7 mouse cellular contexts compared by ENCODE assay signal in genomic region chr6:51468891-51469561, GRCm38 (mm10). TPM values are rescaled to one million over a fixed set of nuclear protein-coding genes. Genes with fewer than 3 reads are reported as not detected.
DNase-seq lines count a peak whose midpoint lies in the region; ATAC-seq and TF ChIP-seq lines count a peak whose summit lies in the region.

No protein-coding gene starts in this region.

- peak; percentile 74 for DNase-seq in adrenal gland, postnatal 25 days
- peak; percentile 81 to 90 for DNase-seq in heart, adult 18-20 months
- DNase-seq in kidney, adult 2 months: peak; percentile 85
- peak; percentile 89 for DNase-seq in limb, embryonic 11.5 days (ENCODE audit: low spot score)
- peak; percentile 79 for DNase-seq in spleen, adult 12 weeks (ENCODE audit: low spot score)

- H3K9me3 ChIP-seq in embryonic facial prominence, embryonic 12.5 days: no peaks in the 10 kb centered on the region
- H3K9me3 ChIP-seq in limb, embryonic 11.5 days (ENCODE audit: control insufficient read depth, low read length): no peaks in the 10 kb centered on the region
- no peaks in the 10 kb centered on the region for H3K9me3 ChIP-seq in midbrain, embryonic 13.5 days

- H3K4me1 ChIP-seq in embryonic facial prominence, embryonic 12.5 days: peaks cover 31% of the 10 kb centered on the region
- peaks cover 2% of the 10 kb centered on the region; the same call in 1 of the 2 replicates for H3K4me1 ChIP-seq in kidney, adult 2 months (ENCODE audit: control insufficient read depth, insufficient read depth, low read length)
- peaks cover 19% of the 10 kb centered on the region for H3K4me1 ChIP-seq in limb, embryonic 11.5 days (ENCODE audit: control insufficient read depth, insufficient read depth, low read length)
- peaks cover 50% of the 10 kb centered on the region for H3K4me1 ChIP-seq in midbrain, embryonic 13.5 days (replicated peaks)

- TF ChIP-seq CTCF in kidney, adult 2 months (conservative IDR thresholded peaks at IDR 0.05; ENCODE audit: insufficient read depth, insufficient read length, low read depth, low read length): no peak

- WGBS in embryonic facial prominence, embryonic 12.5 days: under 1% methylated on average over 63 of the region's 63 CpGs
- WGBS in kidney, adult 2 months: under 1% methylated on average over 63 of the region's 63 CpGs
- under 1% methylated on average over 62 of the region's 63 CpGs for WGBS in limb, embryonic 11.5 days
- WGBS in midbrain, embryonic 13.5 days: under 1% methylated on average over 63 of the region's 63 CpGs

- peak overlapping the region; percentile 65; the same call in 1 of the 2 replicates for H3K4me2 ChIP-seq in embryonic facial prominence, embryonic 12.5 days (replicated peaks)
- H3K4me2 ChIP-seq in limb, embryonic 11.5 days (ENCODE audit: low read depth, severe bottlenecking): no peak overlapping the region; the same call in 1 of the 2 replicates
- H3K4me2 ChIP-seq in midbrain, embryonic 13.5 days (replicated peaks): peak overlapping the region; percentile 58

- H3K27ac ChIP-seq in embryonic facial prominence, embryonic 12.5 days: peak overlapping the region; percentile 100
- peak overlapping the region; percentile 100 for H3K27ac ChIP-seq in kidney, adult 2 months (ENCODE audit: insufficient read depth, low read depth, low read length)
- H3K27ac ChIP-seq in limb, embryonic 11.5 days (replicated peaks; ENCODE audit: low read depth, low read length): peak overlapping the region; percentile 100
- peak overlapping the region; percentile 100 for H3K27ac ChIP-seq in midbrain, embryonic 13.5 days

- peak overlapping the region; percentile 96 for H3K9ac ChIP-seq in embryonic facial prominence, embryonic 12.5 days
- peak overlapping the region; percentile 100 for H3K9ac ChIP-seq in limb, embryonic 11.5 days (ENCODE audit: low read length)
- peak overlapping the region; percentile 99 for H3K9ac ChIP-seq in midbrain, embryonic 13.5 days (replicated peaks)

- peaks cover 37% of the 10 kb centered on the region for H3K36me3 ChIP-seq in embryonic facial prominence, embryonic 12.5 days
- H3K36me3 ChIP-seq in kidney, adult 2 months (ENCODE audit: control insufficient read depth, insufficient read depth, low read length): peaks cover 13% of the 10 kb centered on the region
- peaks cover 10% of the 10 kb centered on the region; the same call in 1 of the 2 replicates for H3K36me3 ChIP-seq in limb, embryonic 11.5 days (ENCODE audit: control insufficient read depth, insufficient read depth, low read length)
- H3K36me3 ChIP-seq in midbrain, embryonic 13.5 days: peaks cover 36% of the 10 kb centered on the region

- peak; percentile 6; the same call in 1 of the 2 replicates for ATAC-seq in embryonic facial prominence, embryonic 12.5 days (ENCODE audit: insufficient number of reproducible peaks, insufficient read depth, low FRiP score, low TSS enrichment)
- peak; percentile 10; the same call in 1 of the 2 replicates for ATAC-seq in limb, embryonic 11.5 days (ENCODE audit: insufficient number of reproducible peaks, low FRiP score, low TSS enrichment, low read depth)
- ATAC-seq in midbrain, embryonic 13.5 days: peak; percentile 16

- no peak for TF ChIP-seq POLR2A in kidney, adult 2 months (IDR thresholded peaks at IDR 0.05; ENCODE audit: low read depth, low read length)

- H3K27me3 ChIP-seq in embryonic facial prominence, embryonic 12.5 days: no peaks in the 10 kb centered on the region
- H3K27me3 ChIP-seq in kidney, adult 2 months (replicated peaks; ENCODE audit: control insufficient read depth, insufficient read depth, low read length): no peaks in the 10 kb centered on the region
- no peaks in the 10 kb centered on the region for H3K27me3 ChIP-seq in limb, embryonic 11.5 days (ENCODE audit: control insufficient read depth, insufficient read depth, low read length)
- no peaks in the 10 kb centered on the region for H3K27me3 ChIP-seq in midbrain, embryonic 13.5 days

- H3K4me3 ChIP-seq in embryonic facial prominence, embryonic 12.5 days: peak overlapping the region; percentile 94
- H3K4me3 ChIP-seq in kidney, adult 2 months (ENCODE audit: insufficient read depth, low read depth, low read length): peak overlapping the region; percentile 83
- H3K4me3 ChIP-seq in limb, embryonic 11.5 days (ENCODE audit: low read depth, low read length): peak overlapping the region; percentile 98
- H3K4me3 ChIP-seq in midbrain, embryonic 13.5 days (replicated peaks): peak overlapping the region; percentile 90

RNA-seq across cellular contexts. Expression of gene Hnrnpa2b1, which starts 0.7 kb away (rescaled TPM):
- total RNA-seq in adrenal gland, postnatal 25 days (2021): 735 and 846 TPM in 2 replicates
- polyA plus RNA-seq in embryonic facial prominence, embryonic 12.5 days (2016; fragmentation: Nextera tagmentation; extraction: Ambion mirVana): 2,177 and 2,461 TPM in 2 replicates
- total RNA-seq in heart, adult 18-20 months (2021): 100 to 1,000 TPM; 437 to 447 TPM
- polyA plus RNA-seq in kidney, adult 2 months (2012; rRNA removed): 63.0 and 105 TPM in 2 replicates
- 1,465 and 1,829 TPM in 2 replicates for polyA plus RNA-seq in limb, embryonic 11.5 days (2014; fragmentation: Nextera tagmentation; extraction: Ambion mirVana)
- polyA plus RNA-seq in midbrain, embryonic 13.5 days (2015; fragmentation: Nextera tagmentation; extraction: Ambion mirVana): 2,073 and 2,164 TPM in 2 replicates

RNA-seq across cellular contexts. Expression of gene Cbx3, which starts 1.1 kb away (rescaled TPM):
- total RNA-seq in adrenal gland, postnatal 25 days (2021): 107 and 114 TPM in 2 replicates
- 545 and 581 TPM in 2 replicates for polyA plus RNA-seq in embryonic facial prominence, embryonic 12.5 days (2016; fragmentation: Nextera tagmentation; extraction: Ambion mirVana)
- 10 to 100 TPM; 61.9 to 63.4 TPM for total RNA-seq in heart, adult 18-20 months (2021)
- 5.7 and 11.0 TPM in 2 replicates for polyA plus RNA-seq in kidney, adult 2 months (2012; rRNA removed)
- polyA plus RNA-seq in limb, embryonic 11.5 days (2014; fragmentation: Nextera tagmentation; extraction: Ambion mirVana): 677 and 697 TPM in 2 replicates
- polyA plus RNA-seq in midbrain, embryonic 13.5 days (2015; fragmentation: Nextera tagmentation; extraction: Ambion mirVana): 593 and 670 TPM in 2 replicates

RNA-seq across cellular contexts. Expression of gene Nfe2l3, which starts 36.6 kb away (rescaled TPM):
- total RNA-seq in adrenal gland, postnatal 25 days (2021): 0.48 TPM in 1 of 2 replicates, not detected in the other
- 1.9 and 2.1 TPM in 2 replicates for polyA plus RNA-seq in embryonic facial prominence, embryonic 12.5 days (2016; fragmentation: Nextera tagmentation; extraction: Ambion mirVana)
- under 1 TPM in 1 of 2 experiments, not detected in 1; 0.18 TPM for total RNA-seq in heart, adult 18-20 months (2021)
- polyA plus RNA-seq in kidney, adult 2 months (2012; rRNA removed): 0.75 and 1.3 TPM in 2 replicates
- polyA plus RNA-seq in limb, embryonic 11.5 days (2014; fragmentation: Nextera tagmentation; extraction: Ambion mirVana): 0.73 and 1.0 TPM in 2 replicates
- 4.6 and 6.4 TPM in 2 replicates for polyA plus RNA-seq in midbrain, embryonic 13.5 days (2015; fragmentation: Nextera tagmentation; extraction: Ambion mirVana)

RNA-seq across cellular contexts. Expression of gene Snx10, which starts 54.7 kb away (rescaled TPM):
- 23.7 and 26.6 TPM in 2 replicates for total RNA-seq in adrenal gland, postnatal 25 days (2021)
- 17.2 and 21.1 TPM in 2 replicates for polyA plus RNA-seq in embryonic facial prominence, embryonic 12.5 days (2016; fragmentation: Nextera tagmentation; extraction: Ambion mirVana)
- total RNA-seq in heart, adult 18-20 months (2021): 10 to 100 TPM; 13.9 to 15.9 TPM
- 2.5 and 4.1 TPM in 2 replicates for polyA plus RNA-seq in kidney, adult 2 months (2012; rRNA removed)
- polyA plus RNA-seq in limb, embryonic 11.5 days (2014; fragmentation: Nextera tagmentation; extraction: Ambion mirVana): 16.8 and 19.1 TPM in 2 replicates
- 48.7 and 49.6 TPM in 2 replicates for polyA plus RNA-seq in midbrain, embryonic 13.5 days (2015; fragmentation: Nextera tagmentation; extraction: Ambion mirVana)

Comparison
In these comparisons a context has a peak if more than half of its experiments do, and no peak if none do; other contexts are left out.
1. Peak in every context shown above with its lines: DNase-seq, ATAC-seq, H3K4me3 ChIP-seq and H3K27ac ChIP-seq.
2. RNA of gene Hnrnpa2b1, which starts 0.7 kb away (polyA plus RNA-seq): 2,177 to 2,461 TPM in embryonic facial prominence, embryonic 12.5 days, 2,073 to 2,164 TPM in midbrain, embryonic 13.5 days and 1,465 to 1,829 TPM in limb, embryonic 11.5 days; 63.0 to 105 TPM in kidney, adult 2 months; every median in the first group is over 10 times any median in the second.
3. RNA of gene Cbx3, which starts 1.1 kb away (polyA plus RNA-seq): 677 to 697 TPM in limb, embryonic 11.5 days, 593 to 670 TPM in midbrain, embryonic 13.5 days and 545 to 581 TPM in embryonic facial prominence, embryonic 12.5 days; 5.7 to 11.0 TPM in kidney, adult 2 months; every median in the first group is over 10 times any median in the second.